Mouse (Mus musculus): Measurements from ENCODE around the gene Smox. TPM values are rescaled to one million over a fixed set of nuclear protein-coding genes. Genes with fewer than 3 reads are reported as not detected.

Gene Smox
- polyA plus RNA-seq, 1 experiment: 28.7 TPM

DNA sequence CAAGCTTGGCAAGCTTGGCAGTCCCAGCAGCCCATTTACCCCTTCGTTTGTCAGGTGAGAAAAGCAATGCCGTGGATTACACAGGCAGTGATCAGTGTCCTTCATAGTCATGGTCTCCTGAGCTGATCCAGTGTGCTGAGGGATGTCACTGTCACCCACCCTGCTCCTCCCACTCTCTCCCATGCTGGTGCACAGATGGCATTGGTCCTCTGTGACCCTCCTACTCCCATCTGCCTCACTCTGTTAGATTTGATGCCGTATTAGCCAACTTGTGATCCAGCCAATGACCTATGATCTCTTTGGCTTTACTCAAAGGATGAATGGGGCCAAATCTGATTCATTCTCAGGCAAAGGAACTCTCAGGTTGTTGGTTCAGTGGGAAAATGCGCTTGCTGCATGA lies 50.4 kb downstream of the Smox start:
- H3K27ac ChIP-seq (ENCODE audit: insufficient read depth, low read depth, low read length): no peak overlapping the region
- peaks cover 8% of the 10 kb centered on the region for H3K27me3 ChIP-seq (ENCODE audit: control insufficient read depth, insufficient read depth, low read length)
- no peaks in the 10 kb centered on the region for H3K36me3 ChIP-seq (ENCODE audit: control insufficient read depth, insufficient read depth, low read length)
- TF ChIP-seq CTCF (IDR thresholded peaks at IDR 0.05; ENCODE audit: extremely low read depth, insufficient read length, insufficient replicate concordance, low read depth, low read length) (no peak), POLR2A (IDR thresholded peaks at IDR 0.05; ENCODE audit: low read depth, low read length) (no peak)
- 79% methylated on average over 4 of the region's 4 CpGs for WGBS
- peaks cover 5% of the 10 kb centered on the region for H3K4me1 ChIP-seq (ENCODE audit: control insufficient read depth, insufficient read depth, insufficient read length, low read length)
- H3K4me3 ChIP-seq (ENCODE audit: low read depth, low read length): no peak overlapping the region

GRCm38 (mm10) chr2:131542531-131542930 lies 51.2 kb downstream of the Smox start:
- H3K4me1 ChIP-seq (ENCODE audit: control insufficient read depth, insufficient read depth, insufficient read length, low read length): peaks cover 5% of the 10 kb centered on the region
- TF ChIP-seq POLR2A (IDR thresholded peaks at IDR 0.05; ENCODE audit: low read depth, low read length) (no peak), CTCF (IDR thresholded peaks at IDR 0.05; ENCODE audit: extremely low read depth, insufficient read length, insufficient replicate concordance, low read depth, low read length) (peak; percentile 5; the same call in 1 of the 2 replicates)
- WGBS: 43% methylated on average over 6 of the region's 6 CpGs
- no peaks in the 10 kb centered on the region for H3K36me3 ChIP-seq (ENCODE audit: control insufficient read depth, insufficient read depth, low read length)
- no peak overlapping the region for H3K4me3 ChIP-seq (ENCODE audit: low read depth, low read length)
- H3K27ac ChIP-seq (ENCODE audit: insufficient read depth, low read depth, low read length): no peak overlapping the region
- peaks cover 8% of the 10 kb centered on the region for H3K27me3 ChIP-seq (ENCODE audit: control insufficient read depth, insufficient read depth, low read length)

DNA sequence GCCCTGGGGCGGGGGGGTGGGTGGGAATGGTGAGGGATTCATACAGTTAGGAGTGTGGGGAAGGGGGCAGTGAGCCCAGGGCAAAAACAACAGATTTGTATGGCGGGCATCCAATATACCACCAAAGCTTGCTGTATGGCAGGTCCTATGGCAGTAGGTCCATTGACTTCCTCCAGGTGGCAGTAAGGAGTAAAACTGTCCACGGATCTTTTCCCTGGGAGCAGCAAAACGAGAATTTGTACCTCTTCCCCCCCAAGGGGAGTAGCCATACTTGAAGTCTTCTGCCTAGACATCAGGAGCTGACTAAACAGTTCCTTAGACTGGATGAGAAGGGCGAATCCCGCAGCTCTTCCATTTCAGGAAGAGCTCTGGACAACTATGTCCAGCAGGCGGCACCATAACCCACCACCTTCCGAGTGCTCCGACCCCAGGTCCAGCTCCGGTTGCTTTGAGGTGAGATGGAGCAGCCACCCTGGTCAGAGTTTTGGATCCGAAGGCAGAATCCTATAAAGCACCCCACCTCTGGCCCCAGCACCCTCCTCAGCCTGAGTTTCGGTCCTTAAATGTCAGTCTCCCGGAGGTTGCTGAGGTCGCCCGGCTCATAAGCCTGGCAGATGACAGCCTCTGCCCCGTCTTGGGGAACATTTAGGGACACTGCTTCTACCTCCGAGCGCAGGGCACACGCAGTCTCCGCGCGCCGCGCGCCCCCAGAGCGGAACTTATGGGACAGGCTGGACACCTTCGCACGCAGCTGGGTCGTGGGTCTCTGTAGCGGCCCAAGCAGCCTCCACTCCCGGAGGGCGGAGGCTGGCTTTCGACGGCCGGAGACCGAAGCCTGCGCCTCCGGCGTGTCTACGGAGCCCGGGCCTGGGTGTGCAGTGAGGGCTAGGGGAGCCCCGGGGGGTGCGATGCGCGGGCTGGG lies 54.4 kb downstream of the Smox start:
- Histone ChIP-seq H3K27me3 (ENCODE audit: control insufficient read depth, insufficient read depth, low read length) (peaks cover 8% of the 10 kb centered on the region), H3K4me1 (ENCODE audit: control insufficient read depth, insufficient read depth, insufficient read length, low read length) (peaks cover 5% of the 10 kb centered on the region), H3K4me3 (ENCODE audit: low read depth, low read length) (peak overlapping the region; percentile 60), H3K36me3 (ENCODE audit: control insufficient read depth, insufficient read depth, low read length) (no peaks in the 10 kb centered on the region), H3K27ac (ENCODE audit: insufficient read depth, low read depth, low read length) (no peak overlapping the region)
- TF ChIP-seq CTCF (IDR thresholded peaks at IDR 0.05; ENCODE audit: extremely low read depth, insufficient read length, insufficient replicate concordance, low read depth, low read length) (peak; percentile 99; the same call in 1 of the 2 replicates), POLR2A (IDR thresholded peaks at IDR 0.05; ENCODE audit: low read depth, low read length) (no peak)
- WGBS: 3% methylated on average over 45 of the region's 45 CpGs

DNA sequence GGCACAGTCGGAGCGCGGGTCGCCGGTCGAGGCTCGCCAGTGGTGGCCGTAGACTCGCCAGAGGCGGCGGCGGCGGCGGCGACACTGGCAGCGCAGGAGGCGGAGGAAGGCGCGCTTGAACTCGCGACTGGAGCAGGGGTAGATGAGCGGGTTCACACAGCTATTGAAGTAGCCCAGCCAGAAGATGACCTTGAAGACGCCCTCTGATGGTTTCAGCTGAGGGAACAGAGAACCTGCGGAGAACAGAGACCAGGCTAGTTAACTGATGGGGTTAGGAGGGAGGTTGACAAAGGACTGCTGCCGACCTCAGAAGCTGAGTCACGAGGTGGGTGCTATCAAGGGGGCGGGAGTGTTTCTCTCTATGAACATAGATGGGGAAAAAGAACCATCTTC lies 55.0 kb downstream of the Smox start:
- Histone ChIP-seq H3K27me3 (ENCODE audit: control insufficient read depth, insufficient read depth, low read length) (peaks cover 8% of the 10 kb centered on the region), H3K36me3 (ENCODE audit: control insufficient read depth, insufficient read depth, low read length) (no peaks in the 10 kb centered on the region), H3K4me1 (ENCODE audit: control insufficient read depth, insufficient read depth, insufficient read length, low read length) (peaks cover 5% of the 10 kb centered on the region), H3K27ac (ENCODE audit: insufficient read depth, low read depth, low read length) (no peak overlapping the region), H3K4me3 (ENCODE audit: low read depth, low read length) (peak overlapping the region; percentile 60)
- WGBS: 3% methylated on average over 27 of the region's 27 CpGs
- TF ChIP-seq POLR2A (IDR thresholded peaks at IDR 0.05; ENCODE audit: low read depth, low read length) (no peak), CTCF (IDR thresholded peaks at IDR 0.05; ENCODE audit: extremely low read depth, insufficient read length, insufficient replicate concordance, low read depth, low read length) (no peak)

DNA sequence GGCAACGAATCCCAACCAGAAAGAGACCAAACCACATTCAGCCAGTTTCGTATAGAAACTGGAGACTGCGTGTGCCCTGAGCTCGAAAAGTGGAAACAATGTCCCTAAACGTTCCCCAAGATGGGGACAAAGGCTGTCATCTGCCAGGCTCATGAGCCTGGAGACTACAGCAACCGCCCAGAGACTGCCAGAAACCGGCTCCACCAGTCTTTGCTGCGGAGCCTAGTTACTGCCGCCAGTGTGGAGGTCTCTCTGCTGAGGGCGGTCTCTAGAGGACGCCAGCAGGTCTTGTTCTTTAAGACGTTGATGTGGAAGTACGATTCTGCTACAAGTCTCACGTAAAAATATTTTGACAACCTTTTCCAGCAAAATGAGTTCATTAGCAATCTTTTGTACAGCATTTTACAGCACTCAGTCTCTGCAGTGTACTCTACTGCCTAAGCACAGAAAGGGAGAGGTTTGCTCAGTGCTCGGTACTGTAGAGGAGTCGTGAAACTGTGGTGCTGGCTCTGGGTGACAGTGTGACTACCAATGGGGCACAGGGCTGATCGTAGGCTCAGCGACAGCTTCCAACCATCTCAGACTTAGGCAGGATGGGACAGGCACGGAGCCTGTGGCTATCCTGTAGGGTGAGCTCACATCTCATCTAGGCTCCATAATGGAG lies 55.6 kb downstream of the Smox start:
- WGBS: 11% methylated on average over 19 of the region's 19 CpGs
- Histone ChIP-seq H3K27ac (ENCODE audit: insufficient read depth, low read depth, low read length) (no peak overlapping the region), H3K4me1 (ENCODE audit: control insufficient read depth, insufficient read depth, insufficient read length, low read length) (peaks cover 5% of the 10 kb centered on the region), H3K4me3 (ENCODE audit: low read depth, low read length) (no peak overlapping the region), H3K36me3 (ENCODE audit: control insufficient read depth, insufficient read depth, low read length) (no peaks in the 10 kb centered on the region), H3K27me3 (ENCODE audit: control insufficient read depth, insufficient read depth, low read length) (peaks cover 8% of the 10 kb centered on the region)
- TF ChIP-seq POLR2A (IDR thresholded peaks at IDR 0.05; ENCODE audit: low read depth, low read length): no peak
- TF ChIP-seq CTCF (IDR thresholded peaks at IDR 0.05; ENCODE audit: extremely low read depth, insufficient read length, insufficient replicate concordance, low read depth, low read length): no peak

- no peaks in the 10 kb centered on the region for H3K36me3 ChIP-seq (ENCODE audit: control insufficient read depth, insufficient read depth, low read length)
- WGBS: 63% methylated on average over 2 of the region's 2 CpGs
Measured at GRCm38 (mm10) chr2:131548330-131548729, 57.0 kb downstream of the Smox start.

GRCm38 (mm10) chr2:131549090-131549489 lies 57.8 kb downstream of the Smox start:
- Histone ChIP-seq H3K27me3 (ENCODE audit: control insufficient read depth, insufficient read depth, low read length) (peaks cover 8% of the 10 kb centered on the region), H3K36me3 (ENCODE audit: control insufficient read depth, insufficient read depth, low read length) (no peaks in the 10 kb centered on the region), H3K4me3 (ENCODE audit: low read depth, low read length) (no peak overlapping the region), H3K27ac (ENCODE audit: insufficient read depth, low read depth, low read length) (no peak overlapping the region), H3K4me1 (ENCODE audit: control insufficient read depth, insufficient read depth, insufficient read length, low read length) (peaks cover 5% of the 10 kb centered on the region)
- TF ChIP-seq POLR2A (IDR thresholded peaks at IDR 0.05; ENCODE audit: low read depth, low read length) (no peak), CTCF (IDR thresholded peaks at IDR 0.05; ENCODE audit: extremely low read depth, insufficient read length, insufficient replicate concordance, low read depth, low read length) (no peak)
- WGBS: 86% methylated on average over 5 of the region's 5 CpGs

More at GRCm38 (mm10) chr2:131548330-131548729, 57.0 kb downstream of the Smox start:
- no peak overlapping the region for H3K27ac ChIP-seq (ENCODE audit: insufficient read depth, low read depth, low read length)
- no peak for TF ChIP-seq POLR2A (IDR thresholded peaks at IDR 0.05; ENCODE audit: low read depth, low read length)
- TF ChIP-seq CTCF (IDR thresholded peaks at IDR 0.05; ENCODE audit: extremely low read depth, insufficient read length, insufficient replicate concordance, low read depth, low read length): no peak
- H3K4me3 ChIP-seq (ENCODE audit: low read depth, low read length): no peak overlapping the region
- peaks cover 5% of the 10 kb centered on the region for H3K4me1 ChIP-seq (ENCODE audit: control insufficient read depth, insufficient read depth, insufficient read length, low read length)
- H3K27me3 ChIP-seq (ENCODE audit: control insufficient read depth, insufficient read depth, low read length): peaks cover 8% of the 10 kb centered on the region

Data from small intestine, adult 2 months (tissue).